Mouse (Mus musculus) spleen, postnatal 10 days (tissue): Measurements from ENCODE around the gene Lmo1.
A peak's percentile ranks its signal among the peaks of the same experiment; 100 is the strongest.

ENCODE experiments used
- DNase-seq, 2 experiments: peaks; one replicate each; pipeline ENCODE4 v3.0.0; 2021 to 2022; ENCODE audit warnings: low spot score in 2 of 2

Gene Lmo1

DNA sequence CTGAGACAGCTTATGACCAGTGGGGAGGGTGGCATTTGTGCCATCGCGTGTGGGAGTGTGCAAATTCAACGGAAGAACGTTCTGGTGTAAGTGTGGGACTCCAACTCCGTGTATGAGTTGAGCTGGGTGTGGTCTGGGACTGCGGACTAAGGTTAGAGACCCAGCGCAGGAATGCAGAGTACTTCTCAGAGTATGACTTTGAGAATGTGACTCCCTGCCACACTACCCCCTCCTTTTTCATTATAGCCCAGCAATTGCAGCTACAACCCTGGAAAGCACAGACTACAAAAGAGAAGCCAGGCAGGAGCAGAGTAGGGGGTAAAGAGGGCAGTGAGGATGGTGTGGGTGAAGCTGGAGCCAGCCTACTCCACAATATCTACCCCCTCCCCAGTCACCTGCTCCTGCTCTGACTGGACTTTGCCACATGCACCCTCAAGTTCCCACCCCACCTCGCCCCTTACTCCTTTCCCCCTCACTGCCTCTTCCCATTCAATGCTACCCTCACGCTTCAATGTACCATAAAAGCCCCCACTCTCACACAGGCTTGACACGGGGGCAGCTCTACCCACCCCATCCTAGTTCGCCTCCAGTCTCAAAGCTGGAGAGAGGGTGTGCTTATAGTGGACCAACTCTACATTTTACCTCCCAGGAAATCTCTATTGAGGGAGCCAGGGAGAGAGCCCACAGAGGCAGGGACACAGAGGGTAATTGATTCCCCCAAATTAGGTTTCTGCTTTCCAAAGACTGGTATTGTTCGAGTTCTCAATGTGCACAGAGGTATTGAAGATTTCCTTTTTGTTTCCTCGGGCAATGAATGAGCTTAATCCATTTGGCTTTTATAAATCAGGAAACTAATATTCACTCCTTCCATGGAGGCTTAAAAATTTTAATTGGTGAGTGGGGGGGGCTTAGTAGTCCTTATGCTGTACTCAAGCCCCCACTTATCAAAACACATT, 941 bp upstream of the Lmo1 start:
- DNase-seq = no peak

DNA sequence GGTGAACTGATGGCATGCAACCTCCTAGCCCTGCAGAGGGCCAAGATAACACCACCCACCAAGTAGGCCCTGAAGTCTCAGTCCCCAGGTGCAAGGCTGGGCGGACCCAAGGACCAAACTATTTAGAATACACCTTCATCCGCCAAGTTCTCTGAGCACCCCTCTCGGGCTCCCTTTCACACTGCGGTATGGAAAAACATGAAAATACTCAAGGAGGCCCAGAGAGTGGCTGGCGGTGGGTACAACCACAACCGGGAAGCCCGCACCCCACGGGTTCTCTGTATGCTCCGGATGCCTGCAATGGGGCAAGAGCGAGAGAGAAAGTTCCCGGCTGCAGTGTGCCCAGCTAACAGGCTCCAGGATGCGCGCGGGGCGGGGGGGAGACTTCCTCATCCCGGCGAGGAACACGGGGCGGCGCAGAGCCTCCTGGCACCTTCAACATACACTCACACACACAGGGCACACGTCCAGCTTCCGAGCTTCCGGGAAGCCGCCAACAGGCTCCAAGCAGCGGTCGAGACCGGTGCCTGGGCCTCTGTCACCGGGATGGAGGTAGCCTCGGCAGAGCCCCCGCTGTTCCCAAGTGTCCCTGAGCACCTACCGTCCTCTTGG, 564 bp downstream of the Lmo1 start:
- DNase-seq = peak in 1 of 2 experiments; percentile 20

DNA sequence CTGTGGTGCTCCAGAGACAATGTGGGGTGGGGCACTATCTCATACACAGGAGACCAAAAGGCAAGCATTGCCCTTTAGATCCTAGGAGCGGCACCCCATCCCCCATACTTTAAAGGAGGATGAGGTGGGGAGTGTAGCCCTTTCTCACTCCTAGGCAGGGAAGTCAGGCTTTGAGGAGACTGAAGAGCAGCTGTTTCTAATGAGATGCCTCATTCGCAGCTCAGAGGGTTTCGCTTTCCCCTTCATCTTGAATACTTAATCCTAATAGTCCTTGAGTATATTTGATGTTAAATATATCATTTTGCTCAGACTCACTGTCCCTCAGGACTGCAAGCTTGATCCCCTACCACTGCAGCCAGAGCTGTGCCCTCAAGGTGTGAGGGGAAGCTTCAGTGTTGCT, 3.1 kb downstream of the Lmo1 start:
- no peak for DNase-seq

DNA sequence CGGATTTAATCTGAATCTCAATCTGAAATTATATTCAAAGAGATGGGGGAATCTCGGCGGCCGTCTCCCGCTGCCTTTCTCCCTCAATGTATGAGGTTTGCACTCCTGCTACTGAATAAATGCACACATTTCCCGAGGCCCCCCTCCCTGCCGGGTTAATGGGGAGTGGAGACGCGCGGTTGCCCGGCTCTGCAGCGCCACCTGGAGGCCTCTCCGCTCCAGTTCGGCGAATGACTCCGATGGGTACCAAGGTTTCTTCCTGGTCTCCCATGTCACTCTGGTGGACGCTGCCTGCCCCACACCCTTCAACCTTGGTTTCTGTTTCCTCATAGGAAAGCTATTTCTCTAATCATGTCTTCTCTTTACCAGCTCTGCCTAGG, 4.6 kb downstream of the Lmo1 start:
- peak; percentile 57 to 81 for DNase-seq

DNA sequence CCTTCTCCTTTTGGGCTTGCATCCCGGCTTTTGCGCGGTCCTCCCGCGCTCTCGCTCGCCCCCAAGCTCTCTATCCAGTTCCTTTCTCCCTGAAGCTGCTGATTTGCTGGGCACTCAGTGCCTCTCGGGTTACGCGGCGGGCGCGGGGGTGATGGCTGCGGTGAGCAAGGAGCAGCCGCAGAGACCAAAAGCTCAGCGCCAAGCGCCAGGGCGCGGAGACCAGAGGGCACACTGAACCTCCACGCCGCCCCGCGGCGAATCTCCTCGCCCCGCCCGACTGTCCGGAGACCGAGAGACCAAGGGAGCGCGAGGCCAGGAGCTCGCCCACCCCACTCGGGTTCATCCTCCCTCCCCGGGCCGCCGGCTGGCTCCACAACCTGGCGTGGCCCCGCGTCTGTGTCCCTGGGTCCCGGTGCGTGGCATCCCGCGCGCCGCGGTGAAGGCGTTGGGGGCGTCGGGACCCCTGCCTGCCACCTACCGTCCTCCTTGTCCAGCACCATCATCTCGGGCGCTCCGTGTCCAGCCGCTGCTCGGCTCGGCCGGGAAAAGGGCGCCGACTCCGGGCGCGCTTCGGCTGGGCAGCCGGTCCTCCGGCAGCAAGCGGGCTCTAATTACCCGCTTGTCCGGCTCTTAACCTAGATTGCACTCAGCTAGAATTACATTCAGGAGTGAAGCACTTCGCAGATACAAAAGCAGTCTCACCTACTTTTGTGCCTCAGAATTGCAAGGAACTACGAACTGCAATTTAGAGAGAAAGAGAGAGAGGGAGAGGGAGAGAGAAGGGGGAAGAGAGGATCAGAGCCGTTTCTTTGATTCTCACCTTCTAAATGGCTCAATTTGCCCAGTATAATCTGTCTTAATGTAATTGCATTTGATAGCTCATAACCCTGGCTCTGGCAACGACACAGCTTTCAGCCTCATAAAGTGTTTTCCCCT, 5.2 kb downstream of the Lmo1 start:
- DNase-seq = no peak

DNA sequence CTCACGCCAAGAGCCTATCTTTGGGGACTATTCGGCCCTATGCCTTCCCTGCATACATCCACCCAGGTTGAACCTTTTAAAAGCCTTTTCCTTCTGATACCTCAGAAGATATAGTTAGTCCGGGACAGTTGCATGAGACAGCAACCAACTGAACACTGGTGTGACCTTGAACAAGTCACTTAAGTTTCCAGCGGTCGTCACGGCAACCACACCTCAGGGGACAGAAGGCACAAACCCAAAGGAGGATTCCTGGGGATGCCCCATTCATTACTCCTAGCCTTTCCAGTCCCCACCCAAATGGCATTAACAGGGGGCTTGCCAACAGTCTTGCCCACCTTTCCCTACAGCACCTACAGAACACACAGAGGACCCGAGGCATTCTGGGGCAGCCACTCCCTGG, 6.3 kb downstream of the Lmo1 start:
- no peak for DNase-seq

DNA sequence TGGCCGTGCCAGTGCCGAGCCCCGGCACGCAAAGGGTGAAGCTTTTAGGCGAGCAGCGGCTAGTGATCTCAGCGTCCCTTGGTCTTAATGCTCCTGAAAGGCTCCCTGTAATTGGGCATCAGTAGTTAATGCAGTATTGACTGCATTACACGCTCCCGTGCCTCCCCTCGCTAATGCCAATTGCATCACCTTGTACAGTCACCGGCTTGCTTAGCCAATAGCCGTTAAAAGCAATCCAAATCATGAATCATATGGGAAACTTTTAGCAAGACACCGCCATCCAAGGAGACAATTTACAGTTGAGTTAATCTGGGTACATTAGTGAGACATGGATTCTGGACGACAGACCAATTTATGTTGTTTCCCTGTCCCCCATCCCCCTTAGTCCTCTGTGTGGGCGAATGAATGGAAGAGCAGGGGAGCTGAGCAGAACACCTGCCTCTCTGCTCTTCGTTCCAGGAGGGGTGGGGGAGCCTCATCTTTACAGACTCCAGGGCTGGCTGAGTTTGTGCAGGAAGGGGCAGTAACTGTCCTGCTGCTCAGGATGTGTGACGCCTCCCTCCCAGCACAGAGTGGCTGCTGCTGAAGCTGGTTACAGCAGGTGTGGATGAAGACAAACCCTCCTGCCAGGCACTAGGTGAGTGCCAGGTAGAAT, 8.9 kb downstream of the Lmo1 start:
- no peak for DNase-seq

DNA sequence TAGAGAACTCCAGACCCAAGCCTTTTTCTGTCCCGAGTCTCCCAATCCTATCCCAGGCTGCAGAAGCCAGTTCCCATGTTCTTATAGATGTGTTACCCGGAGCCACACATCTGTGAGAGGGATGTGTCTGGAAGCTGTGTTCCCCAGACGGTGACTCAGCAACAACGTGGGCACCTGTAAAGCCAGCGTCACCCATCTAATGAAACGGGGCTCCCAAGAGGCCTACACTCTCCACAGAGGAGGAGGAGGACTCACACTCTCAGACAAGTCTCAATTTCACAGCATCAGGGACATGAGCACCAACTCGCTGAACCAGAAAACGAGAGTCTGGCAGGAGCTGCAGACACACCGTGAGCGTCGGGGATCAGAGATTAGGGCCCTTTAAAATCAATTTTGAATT, 20.7 kb downstream of the Lmo1 start:
- DNase-seq = no peak

DNA sequence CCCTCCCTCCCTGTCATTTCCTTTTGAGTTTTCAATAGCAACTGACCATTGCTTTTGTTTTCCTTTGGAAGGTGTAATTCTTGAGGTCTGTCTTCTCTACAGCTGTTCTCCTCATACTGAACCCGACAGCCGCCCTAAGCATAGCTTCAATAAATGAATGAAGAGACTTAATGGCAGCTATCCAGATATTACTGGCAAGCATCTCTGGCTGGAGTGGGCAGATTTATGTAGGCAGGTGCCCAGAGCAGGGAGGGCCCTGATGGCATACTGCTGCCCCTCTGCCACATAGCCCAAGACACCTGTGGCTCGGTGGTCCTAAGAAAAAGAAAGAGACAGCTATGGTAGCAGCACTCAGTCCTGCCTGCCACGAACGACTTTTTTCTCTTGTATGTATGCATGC, 21.5 kb downstream of the Lmo1 start:
- DNase-seq = no peak

DNA sequence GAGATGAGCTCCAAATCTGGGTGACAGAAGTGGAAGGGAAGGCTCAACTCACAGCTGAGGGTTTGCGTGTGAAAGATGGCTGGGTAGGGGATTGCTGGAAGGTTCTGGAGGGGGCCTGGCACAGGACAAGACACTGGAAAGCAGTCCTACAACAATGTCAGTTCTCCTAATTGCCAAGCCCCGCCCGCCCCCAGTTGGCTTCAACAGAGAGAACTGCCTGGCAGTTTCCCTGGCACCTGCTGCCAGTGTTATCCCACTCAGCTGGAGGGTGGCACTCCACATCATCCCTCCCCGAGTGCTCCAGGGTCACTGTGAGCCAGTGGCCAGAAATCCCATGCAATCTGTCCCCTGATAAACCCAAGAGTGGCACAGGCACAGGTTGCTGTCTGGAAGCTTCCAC, 23.9 kb downstream of the Lmo1 start:
- DNase-seq = no peak

DNA sequence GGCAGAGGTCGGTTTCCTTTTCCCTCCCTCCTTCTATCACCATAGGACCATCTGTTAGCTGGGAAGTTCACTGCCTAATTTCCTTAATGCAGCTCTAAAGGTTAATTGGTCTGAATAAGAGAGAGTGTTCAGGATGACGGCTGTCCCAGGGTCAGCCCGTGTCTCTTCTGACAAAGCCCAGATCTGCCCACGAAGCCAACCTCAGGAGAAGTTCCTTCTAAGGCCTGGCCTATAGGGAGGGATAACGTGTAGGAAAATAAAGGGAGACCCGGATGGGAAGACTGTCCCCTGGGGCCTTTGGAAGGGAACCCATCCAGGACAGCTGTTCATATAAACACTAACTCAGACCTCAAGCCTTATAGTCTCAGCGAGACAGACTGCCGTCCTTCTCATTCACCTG, 29.8 kb downstream of the Lmo1 start:
- DNase-seq = no peak

DNA sequence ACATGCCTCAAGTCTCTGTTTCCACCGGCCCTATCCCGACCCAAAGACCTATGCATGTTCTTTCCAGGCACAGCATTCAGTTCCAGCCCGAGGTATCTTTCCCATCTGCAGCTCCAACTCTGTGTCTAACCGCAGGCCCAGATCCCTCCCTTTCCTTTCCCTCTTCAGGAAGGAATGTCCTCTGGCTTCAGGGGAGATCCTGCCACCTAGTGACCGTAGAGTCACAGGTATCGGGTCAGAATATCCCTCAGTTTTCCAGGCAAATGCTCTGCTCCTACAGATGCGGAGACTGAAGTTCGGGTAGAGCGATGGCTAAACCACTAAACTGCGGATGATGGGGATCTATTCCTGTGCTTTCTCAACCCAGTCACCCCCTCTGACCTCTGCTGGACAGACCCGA, 30.3 kb downstream of the Lmo1 start:
- DNase-seq = no peak

DNA sequence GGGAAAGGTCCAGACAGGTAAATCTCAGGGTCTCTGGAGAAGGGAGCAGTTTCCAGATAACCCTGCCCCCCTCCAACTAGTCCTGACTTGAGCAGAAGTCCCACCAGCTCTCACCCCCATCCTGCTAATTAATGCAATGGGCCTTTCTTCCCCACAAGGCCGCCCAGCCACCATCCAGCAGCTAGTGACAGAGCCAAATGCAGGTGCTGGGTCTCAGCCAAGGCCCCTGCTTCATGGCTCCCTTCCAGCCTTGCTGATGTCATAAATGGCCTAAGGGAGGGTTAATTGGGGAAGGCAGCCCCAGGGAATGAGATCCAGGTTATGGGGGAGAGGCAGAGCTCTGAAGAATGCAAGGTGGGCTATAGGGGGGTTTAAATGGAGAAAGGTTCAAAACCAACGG, 32.4 kb downstream of the Lmo1 start:
- no peak for DNase-seq

DNA sequence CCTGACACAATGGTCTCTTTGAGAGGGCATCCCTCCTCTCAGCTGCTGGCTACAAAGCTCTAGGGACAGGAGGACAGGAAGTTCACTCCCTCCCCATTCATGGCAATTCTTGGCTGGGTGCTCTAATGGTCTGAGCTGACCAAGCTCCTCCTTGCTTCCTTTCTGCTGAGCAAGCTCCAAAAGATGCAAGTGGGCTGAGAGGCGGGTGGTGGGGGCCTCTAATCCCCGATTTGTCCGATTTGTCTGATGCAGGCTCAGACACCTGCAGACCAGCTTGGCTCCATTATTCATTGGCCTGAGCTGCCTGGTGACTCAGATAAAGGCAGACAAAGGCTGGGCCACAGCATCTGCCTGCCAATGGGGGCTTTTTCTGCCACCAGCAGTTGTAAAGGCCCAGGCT, 33.3 kb downstream of the Lmo1 start:
- no peak for DNase-seq

DNA sequence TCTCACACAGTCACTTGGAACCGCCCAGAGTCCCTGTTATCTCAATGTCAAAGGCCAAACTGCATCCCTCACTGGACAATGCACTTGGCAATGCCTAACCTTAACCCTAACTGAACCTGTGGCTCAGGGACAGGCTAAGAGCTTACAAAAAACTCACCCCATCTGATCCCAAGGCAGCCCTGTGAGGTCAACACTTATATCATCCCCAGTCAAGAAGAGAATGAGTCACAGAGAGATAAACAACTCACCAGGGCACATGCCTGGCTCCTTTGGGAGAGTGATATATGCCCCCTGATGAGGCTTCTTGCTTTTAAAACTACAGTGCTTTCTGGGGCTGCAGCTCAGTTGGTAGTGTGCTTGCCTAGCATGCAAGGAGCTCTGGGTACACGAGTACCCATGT, 34.0 kb downstream of the Lmo1 start:
- no peak for DNase-seq

DNA sequence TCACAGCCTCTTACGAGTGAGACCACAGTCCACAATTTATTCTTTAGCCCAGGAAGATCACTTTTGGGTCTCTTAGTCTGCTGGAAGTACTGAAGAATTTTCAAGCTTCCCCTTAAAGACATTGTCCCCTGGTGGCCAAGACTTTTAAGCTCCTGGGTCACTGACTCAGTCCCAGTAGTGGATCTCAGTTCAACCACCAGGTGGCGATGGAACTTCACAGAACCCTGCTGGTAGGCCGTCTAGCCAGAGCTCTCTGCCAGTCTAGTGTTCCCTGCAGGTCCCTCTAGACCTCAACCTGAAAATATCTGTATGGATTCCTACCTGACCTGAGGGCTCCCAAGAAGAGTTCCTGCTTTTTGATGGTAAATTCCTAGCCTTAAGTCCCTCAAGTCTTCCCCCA, 35.6 kb downstream of the Lmo1 start:
- peak; percentile 66 to 86 for DNase-seq

DNA sequence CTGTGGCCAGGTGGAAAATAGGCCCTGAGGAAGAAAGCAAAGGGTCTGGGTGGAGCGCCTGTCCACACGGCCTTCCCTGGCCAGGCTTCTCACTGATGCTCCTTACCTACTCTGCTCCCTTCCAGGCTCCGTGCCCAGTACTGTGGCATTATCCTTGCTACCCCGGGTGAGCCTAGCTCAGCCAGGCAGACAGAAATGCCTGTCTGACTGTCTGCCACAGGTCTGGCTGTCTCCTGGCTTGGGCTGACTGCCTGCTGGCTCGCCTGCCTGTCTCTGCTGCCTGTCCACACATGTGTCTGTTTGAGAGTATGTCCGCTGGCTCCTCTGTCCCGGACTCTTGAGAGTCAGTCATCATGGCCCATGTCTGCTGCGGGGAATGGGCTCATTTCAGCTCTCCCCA, 37.6 kb downstream of the Lmo1 start:
- DNase-seq = no peak

DNA sequence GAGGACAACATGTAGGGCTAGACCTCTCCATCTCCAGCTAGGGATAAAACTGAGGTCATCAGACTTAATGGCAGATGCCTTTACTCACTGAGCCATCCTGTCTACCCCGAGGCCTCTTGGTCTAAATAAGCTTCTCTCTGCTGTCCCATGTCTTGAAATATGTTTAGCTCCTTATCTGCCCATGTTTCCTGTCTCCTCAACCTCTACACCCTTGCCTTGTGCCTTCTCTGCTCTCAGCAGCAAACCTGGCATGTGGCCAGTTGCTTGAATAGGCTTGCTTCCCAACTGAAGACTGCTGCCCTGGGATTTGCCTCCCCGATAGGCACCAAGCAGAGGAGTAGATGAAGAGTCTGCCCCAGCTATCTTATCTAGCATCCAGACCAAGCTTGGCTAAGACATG, 43.4 kb downstream of the Lmo1 start:
- DNase-seq = no peak

DNA sequence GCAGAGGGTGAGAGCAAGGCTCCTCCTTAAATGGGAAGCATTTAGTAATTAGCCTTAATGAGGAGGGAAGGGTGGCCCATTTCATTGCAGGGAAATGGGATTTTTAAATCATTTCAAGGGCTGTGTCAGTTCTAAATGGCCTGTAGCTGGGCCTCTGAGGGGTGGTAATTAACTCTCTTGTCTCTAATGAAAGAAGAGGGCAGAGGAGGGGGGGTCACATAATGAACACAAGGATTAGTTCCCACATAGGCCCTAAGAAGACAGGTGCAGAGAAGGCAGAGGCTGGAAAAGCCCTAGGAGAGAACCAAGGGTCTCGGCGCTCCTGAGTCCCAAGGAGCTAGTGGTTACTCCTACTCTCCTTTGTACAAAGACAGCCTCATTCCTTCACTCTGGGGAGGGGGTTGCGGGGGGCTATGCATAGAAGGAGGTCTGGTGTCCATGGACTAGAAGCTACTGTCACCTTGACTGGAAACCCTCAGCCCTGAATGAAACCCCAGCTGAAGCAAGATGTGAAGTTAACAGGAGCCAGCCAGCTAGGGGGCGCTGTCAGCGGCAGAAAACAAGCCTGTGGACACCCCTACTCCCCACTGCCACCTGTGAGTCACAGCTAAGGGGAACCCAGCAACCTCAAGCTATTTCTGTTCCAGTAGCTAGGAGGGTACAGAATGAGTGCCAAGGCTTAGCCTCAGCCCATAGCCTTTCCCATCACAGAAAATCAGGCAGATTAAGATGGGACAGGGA, 44.9 kb downstream of the Lmo1 start:
- DNase-seq = peak in 1 of 2 experiments; percentile 40

DNA sequence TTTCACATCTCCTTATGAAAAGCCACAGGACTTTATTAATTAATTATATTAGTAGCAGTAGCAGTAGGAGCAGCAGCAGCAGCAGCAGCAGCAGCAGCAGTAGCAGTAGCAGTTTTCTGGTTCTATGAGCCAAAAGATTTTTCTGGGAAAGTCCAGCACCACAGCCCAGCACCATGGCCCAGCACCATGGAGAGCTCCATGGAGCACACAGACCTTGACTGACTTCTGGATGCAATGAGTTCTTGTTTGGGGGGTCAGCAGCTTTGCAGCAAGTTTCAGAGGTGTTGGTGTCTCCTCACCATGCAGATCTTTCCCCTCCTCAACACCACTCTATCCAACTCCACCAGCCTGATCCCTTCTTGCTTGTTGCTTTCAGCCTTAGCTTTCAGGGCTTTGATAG, 45.6 kb downstream of the Lmo1 start:
- peak in 1 of 2 experiments; percentile 41 for DNase-seq

DNA sequence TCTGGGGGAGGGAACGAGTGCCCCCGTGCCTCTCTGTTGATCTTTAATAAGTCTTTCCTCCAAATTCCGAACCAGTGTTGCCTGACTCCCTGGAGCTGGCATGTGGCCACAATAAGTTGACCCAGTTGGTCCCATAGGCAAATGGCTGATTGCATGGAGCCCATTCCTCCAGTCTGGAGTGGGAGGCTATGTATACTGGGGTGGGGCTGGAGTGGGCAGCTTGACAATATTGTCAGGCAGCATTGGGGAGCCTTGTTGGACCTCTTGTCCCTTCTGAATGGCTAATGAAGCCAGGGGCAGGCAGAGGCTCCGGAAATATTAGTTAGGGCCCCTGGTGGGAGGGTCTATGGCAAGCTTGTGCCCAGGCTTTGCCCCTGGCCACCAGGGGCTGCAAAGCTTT, 59.1 kb downstream of the Lmo1 start:
- DNase-seq = peak in 1 of 2 experiments; percentile 32
